Mouse (Mus musculus) brain, embryonic 14.5 days (tissue): ENCODE measurements around the gene Ttyh2.

ENCODE experiments used
- CTCF ChIP-seq: fragments of 200-500 bp; IDR thresholded peaks from 2 replicates; pipeline ENCODE4 v1.5.1; 2012; ENCODE audit warnings: inconsistent platforms, mild to moderate bottlenecking, moderate library complexity, borderline replicate concordance; ENCODE audit not compliant: insufficient read depth, insufficient read length; ENCODE audit errors: extremely low read depth
- POLR2A ChIP-seq: fragments of 200-500 bp; IDR thresholded peaks from 2 replicates; pipeline ENCODE4 v1.6.1; 2012; ENCODE audit warnings: mild to moderate bottlenecking, inconsistent platforms, borderline replicate concordance; ENCODE audit not compliant: poor library complexity, insufficient read depth, insufficient read length, severe bottlenecking; ENCODE audit errors: extremely low read depth

DNA sequence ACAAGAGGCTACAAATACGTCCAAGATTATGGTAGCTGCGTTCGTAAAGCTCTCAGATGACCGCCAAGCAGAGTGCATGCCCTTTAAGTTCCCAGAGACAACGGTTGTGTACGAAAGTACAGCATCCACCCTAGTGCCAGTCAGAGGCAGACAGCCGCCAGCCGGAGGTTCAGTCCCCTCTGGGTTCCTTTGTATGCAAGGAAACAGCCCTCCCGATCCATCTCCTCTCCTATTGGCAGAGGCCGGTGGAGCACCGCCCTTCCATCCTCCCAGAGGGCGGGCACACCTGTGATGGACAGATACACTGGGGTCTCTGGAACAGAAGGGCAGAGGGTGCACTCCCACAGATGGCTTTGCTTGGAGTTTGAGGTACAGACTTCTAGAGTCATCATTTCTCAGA, 33.0 kb upstream of the Ttyh2 start:
- TF ChIP-seq CTCF (no peak), POLR2A (no peak)
